Mouse (Mus musculus) midbrain, postnatal 0 days (tissue): ENCODE data around the gene Tppp3. TPM values are rescaled to one million over a fixed set of nuclear protein-coding genes. Genes with fewer than 3 reads are reported as not detected.

Experiments used
- ATAC-seq: fragments of 200-750 bp; cut with Nextera tagmentation; 2 replicates; pipeline ENCODE4 v1.8.0; 2017; ENCODE audit warnings: moderate number of reproducible peaks, mild to moderate bottlenecking, moderate TSS enrichment, moderate library complexity; ENCODE audit not compliant: low FRiP score
- DNase-seq: peaks from one replicate; pipeline ENCODE4 v3.0.0-alpha.2; 2015; ENCODE audit warnings: low spot score
- H3K27ac ChIP-seq: fragments of 300-500 bp; sonication (generic); 2 replicates; pipeline ENCODE4 v1.5.1; 2014; ENCODE audit warnings: low read depth, mild to moderate bottlenecking, low read length, mixed read lengths
- H3K27me3 ChIP-seq: fragments of 300-500 bp; sonication (generic); 2 replicates; pipeline ENCODE4 v1.6.1; 2014; ENCODE audit warnings: low read length, control low read depth, mixed read lengths; ENCODE audit not compliant: insufficient read depth
- H3K36me3 ChIP-seq: fragments of 300-500 bp; sonication (generic); 2 replicates; pipeline ENCODE4 v1.6.1; 2014; ENCODE audit warnings: low read length, control low read depth, mixed read lengths; ENCODE audit not compliant: insufficient read depth
- H3K4me1 ChIP-seq: fragments of 300-500 bp; sonication (generic); 2 replicates; pipeline ENCODE4 v1.6.1; 2014; ENCODE audit warnings: mild to moderate bottlenecking, control low read depth, antibody characterized with exemption, low read length, mixed read lengths; ENCODE audit not compliant: insufficient read depth
- H3K4me2 ChIP-seq: fragments of 300-500 bp; sonication (generic); 2 replicates; pipeline ENCODE4 v1.6.1; 2014; ENCODE audit warnings: low read depth, mild to moderate bottlenecking, low read length, mixed read lengths; ENCODE audit not compliant: poor library complexity, severe bottlenecking
- H3K4me3 ChIP-seq: fragments of 300-500 bp; sonication (generic); 2 replicates; pipeline ENCODE4 v1.5.1; 2014; ENCODE audit warnings: low read depth, mild to moderate bottlenecking, low read length, moderate library complexity
- H3K9ac ChIP-seq: fragments of 300-500 bp; sonication (generic); replicated peaks from 2 replicates; pipeline ENCODE4 v1.6.1; 2014; ENCODE audit warnings: mild to moderate bottlenecking, low read length, moderate library complexity, mixed read lengths; ENCODE audit not compliant: poor library complexity, severe bottlenecking
- H3K9me3 ChIP-seq: fragments of 300-500 bp; sonication (generic); 2 replicates; pipeline ENCODE4 v1.6.1; 2016; ENCODE audit warnings: low read length, control low read depth
- CTCF ChIP-seq: IDR thresholded peaks from 2 replicates; pipeline ENCODE4 v1.5.1; 2016; ENCODE audit warnings: antibody characterized with exemption, mild to moderate bottlenecking
- WGBS: fragments of 180-500 bp; shearing (Covaris S2); extraction: QIAGEN DNeasy Blood & Tissue Kit; methylation state at CpG from one replicate; pipeline ENCODE4 v1.1.7; 2014; 5-methylcytosine and 5-hydroxymethylcytosine counted together
- polyA plus RNA-seq: library from polyadenylated mRNA; unstranded; fragments of >200 nt; fragmentation: Nextera tagmentation; extraction: Ambion mirVana; gene quantifications from 2 replicates; pipeline ENCODE4 v1.2.1, GENCODE M21; 2015
- total RNA-seq: library from RNA; depleted of rRNA; stranded (reverse); fragments of >200 nt; gene quantifications from 2 replicates; pipeline ENCODE4 v1.2.3, GENCODE M21; 2014

Gene Tppp3
- total and polyA plus RNA-seq, 2 experiments from 2014 or later = 82.8 to 159 TPM

DNA sequence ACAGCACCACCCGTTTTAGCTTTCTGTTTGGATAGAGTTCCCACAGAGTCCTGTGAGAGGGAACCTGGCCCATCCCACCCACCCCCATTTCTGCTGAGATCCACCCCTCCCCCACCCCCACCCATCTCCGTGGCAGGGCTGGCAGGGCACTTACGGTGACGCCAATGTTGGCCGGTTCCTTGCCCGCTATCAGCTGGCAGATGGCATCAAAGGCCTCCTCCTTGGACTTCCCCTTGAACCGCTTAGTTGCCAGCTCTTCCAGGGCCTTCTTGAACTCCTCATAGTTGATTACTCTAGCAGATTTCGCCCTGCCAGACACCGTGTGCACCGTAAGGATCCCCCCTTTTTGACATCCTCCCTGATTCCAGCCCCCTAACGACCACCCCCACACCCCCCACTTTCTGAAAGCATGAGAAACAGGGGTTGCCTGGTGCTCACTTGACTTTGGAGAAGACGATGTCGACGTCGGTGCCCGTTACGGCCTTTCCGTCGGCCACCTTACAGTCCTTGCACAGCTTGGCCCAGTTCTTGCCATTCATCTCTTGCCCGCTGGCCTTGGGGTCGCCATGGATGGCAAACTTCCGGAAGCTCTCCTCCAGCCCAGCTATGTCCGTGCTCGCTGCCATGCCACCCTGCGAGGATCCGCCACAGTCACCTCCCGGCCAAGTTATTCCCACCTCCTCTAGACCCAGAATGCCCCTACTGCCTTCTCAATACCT is 3.2 kb downstream of the Tppp3 start:
- Histone ChIP-seq H3K9me3 (no peaks in the 10 kb centered on the region), H3K4me2 (no peak overlapping the region), H3K9ac (no peak overlapping the region), H3K4me1 (peaks cover 24% of the 10 kb centered on the region), H3K27ac (no peak overlapping the region), H3K36me3 (peaks cover 13% of the 10 kb centered on the region), H3K4me3 (no peak overlapping the region), H3K27me3 (no peaks in the 10 kb centered on the region)
- no peak for ATAC-seq
- DNase-seq = no peak
- TF ChIP-seq CTCF = no peak
- WGBS = 92% methylated on average over 27 of the region's 27 CpGs

DNA sequence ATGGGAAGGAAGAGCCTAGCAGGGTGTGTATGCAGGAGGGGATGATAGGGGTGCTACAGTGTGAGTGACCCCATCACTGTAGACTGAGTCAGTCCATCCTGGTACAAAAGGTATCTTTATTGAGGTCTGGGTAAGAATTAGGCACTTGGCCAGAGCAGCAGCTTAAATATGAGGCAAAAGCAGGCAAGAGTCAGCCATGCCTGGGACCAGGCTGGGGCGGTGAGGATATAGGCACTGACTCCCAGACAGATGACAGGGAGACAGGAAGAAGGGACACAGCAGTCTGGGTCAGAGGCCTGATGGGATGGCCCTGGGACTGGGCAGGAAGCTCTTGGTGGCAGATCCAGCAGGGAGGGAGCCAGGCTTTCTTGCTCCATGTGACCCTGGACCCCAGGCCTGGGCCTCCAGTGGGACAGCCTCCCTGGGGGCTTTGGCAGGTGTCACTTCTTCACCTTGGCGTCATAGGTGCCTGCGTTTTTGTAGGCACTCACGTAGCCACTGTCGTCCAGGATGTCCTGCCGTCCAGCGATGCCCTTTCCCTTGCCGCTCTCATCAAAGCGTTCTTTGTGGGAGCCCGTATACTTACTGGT is 3.8 kb downstream of the Tppp3 start:
- H3K4me1 ChIP-seq = peaks cover 24% of the 10 kb centered on the region
- H3K36me3 ChIP-seq = peaks cover 11% of the 10 kb centered on the region
- H3K4me2 ChIP-seq = no peak overlapping the region
- no peak for TF ChIP-seq CTCF
- ATAC-seq (no peak), DNase-seq (no peak)
- H3K4me3 ChIP-seq = no peak overlapping the region
- no peak overlapping the region for H3K9ac ChIP-seq
- 93% methylated on average over 10 of the region's 10 CpGs for WGBS
- no peak overlapping the region for H3K27ac ChIP-seq
- H3K9me3 ChIP-seq = no peaks in the 10 kb centered on the region
- H3K27me3 ChIP-seq = no peaks in the 10 kb centered on the region

DNA sequence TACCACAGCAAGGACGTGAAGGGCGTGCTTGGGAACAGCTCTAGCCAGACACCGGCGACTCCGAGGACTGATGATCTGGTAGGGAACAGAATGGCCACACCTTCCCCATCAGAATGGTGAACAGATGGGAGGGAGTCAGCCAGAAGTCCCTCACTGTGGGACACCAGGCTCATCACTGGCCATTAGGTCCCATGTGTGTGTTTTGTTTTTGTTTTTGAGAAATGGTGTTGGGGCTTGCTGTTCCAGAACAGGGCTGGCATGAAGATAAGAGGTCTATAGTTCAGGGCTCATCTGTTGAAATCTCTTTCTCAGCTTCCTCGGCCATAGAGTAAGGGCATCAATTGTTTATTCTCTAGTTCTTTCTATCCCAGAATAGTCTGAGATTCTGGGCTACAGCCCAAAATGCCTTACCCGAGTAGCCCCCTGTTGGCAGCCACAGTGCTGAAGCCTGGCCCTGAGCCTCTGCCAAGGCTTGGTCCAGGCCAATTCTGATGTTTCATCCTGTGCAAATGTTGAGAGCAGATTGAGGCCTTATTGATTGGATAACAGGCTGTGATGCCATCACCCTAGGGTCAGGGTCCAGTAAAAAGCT is 4.5 kb downstream of the Tppp3 start:
- H3K4me2 ChIP-seq = no peak overlapping the region
- ATAC-seq = no peak
- H3K9ac ChIP-seq = no peak overlapping the region
- H3K27me3 ChIP-seq = no peaks in the 10 kb centered on the region
- H3K9me3 ChIP-seq = no peaks in the 10 kb centered on the region
- H3K4me1 ChIP-seq = peaks cover 24% of the 10 kb centered on the region
- DNase-seq = peak; percentile 95
- TF ChIP-seq CTCF = peak; percentile 38; the same call in 1 of the 2 replicates
- WGBS = 62% methylated on average over 7 of the region's 7 CpGs
- H3K36me3 ChIP-seq = peaks cover 9% of the 10 kb centered on the region
- no peak overlapping the region for H3K27ac ChIP-seq
- H3K4me3 ChIP-seq = no peak overlapping the region

- Histone ChIP-seq H3K27ac (no peak overlapping the region), H3K4me3 (no peak overlapping the region), H3K9me3 (no peaks in the 10 kb centered on the region), H3K4me2 (no peak overlapping the region), H3K27me3 (no peaks in the 10 kb centered on the region), H3K36me3 (peaks cover 9% of the 10 kb centered on the region), H3K9ac (no peak overlapping the region), H3K4me1 (peaks cover 24% of the 10 kb centered on the region)
- no peak for ATAC-seq
- no peak for TF ChIP-seq CTCF
- WGBS = 87% methylated on average over 6 of the region's 6 CpGs
- DNase-seq = no peak
These were observed 5.1 kb downstream of the Tppp3 start for GRCm38 (mm10) chr8:105466246-105466645.

GRCm38 (mm10) chr8:105464595-105464994 is 6.7 kb downstream of the Tppp3 start:
- H3K4me3 ChIP-seq = no peak overlapping the region
- no peak for TF ChIP-seq CTCF
- H3K27me3 ChIP-seq = no peaks in the 10 kb centered on the region
- H3K36me3 ChIP-seq = peaks cover 9% of the 10 kb centered on the region
- H3K9me3 ChIP-seq = no peaks in the 10 kb centered on the region
- no peak for ATAC-seq
- H3K27ac ChIP-seq = no peak overlapping the region
- H3K4me1 ChIP-seq = peaks cover 22% of the 10 kb centered on the region
- 72% methylated on average over 7 of the region's 7 CpGs for WGBS
- no peak for DNase-seq
- no peak overlapping the region for H3K9ac ChIP-seq
- no peak overlapping the region for H3K4me2 ChIP-seq
